Mouse (Mus musculus): ENCODE data around the gene Tcap. TPM values are rescaled to one million over a fixed set of nuclear protein-coding genes. Genes with fewer than 3 reads are reported as not detected.

Tcap gene
- polyA plus RNA-seq, 1 experiment from 2014 or later: 151 TPM

- Histone ChIP-seq H3K9me3 (replicated peaks; ENCODE audit: control insufficient read depth, low read length) (no peaks in the 10 kb centered on the region), H3K36me3 (ENCODE audit: control insufficient read depth, insufficient read depth, low read length) (no peaks in the 10 kb centered on the region), H3K27ac (ENCODE audit: low read depth, low read length) (no peak overlapping the region), H3K27me3 (ENCODE audit: control insufficient read depth, insufficient read depth, low read length) (no peaks in the 10 kb centered on the region), H3K9ac (ENCODE audit: low read depth, low read length) (no peak overlapping the region), H3K4me2 (no peak overlapping the region), H3K4me3 (ENCODE audit: low read depth, low read length) (no peak overlapping the region), H3K4me1 (ENCODE audit: control insufficient read depth, insufficient read depth, low read length) (peaks cover 20% of the 10 kb centered on the region)
- WGBS (ENCODE audit: insufficient replicate concordance): 79% methylated on average over 6 of the region's 6 CpGs
- ATAC-seq (replicated peaks; ENCODE audit: insufficient number of reproducible peaks, low FRiP score, low TSS enrichment): no peak
Observed at GRCm38 (mm10) chr11:98406621-98407020, 23.0 kb downstream of the Tcap start.

GRCm38 (mm10) chr11:98408872-98409271, 25.3 kb downstream of the Tcap start:
- ATAC-seq (replicated peaks; ENCODE audit: insufficient number of reproducible peaks, low FRiP score, low TSS enrichment): no peak
- Histone ChIP-seq H3K27me3 (ENCODE audit: control insufficient read depth, insufficient read depth, low read length) (no peaks in the 10 kb centered on the region), H3K4me1 (ENCODE audit: control insufficient read depth, insufficient read depth, low read length) (peaks cover 28% of the 10 kb centered on the region), H3K9me3 (replicated peaks; ENCODE audit: control insufficient read depth, low read length) (no peaks in the 10 kb centered on the region), H3K9ac (ENCODE audit: low read depth, low read length) (peak overlapping the region; percentile 54; the same call in 1 of the 2 replicates), H3K4me2 (peak overlapping the region; percentile 45), H3K36me3 (ENCODE audit: control insufficient read depth, insufficient read depth, low read length) (no peaks in the 10 kb centered on the region), H3K27ac (ENCODE audit: low read depth, low read length) (peak overlapping the region; percentile 73), H3K4me3 (ENCODE audit: low read depth, low read length) (peak overlapping the region; percentile 8; the same call in 1 of the 2 replicates)
- WGBS (ENCODE audit: insufficient replicate concordance): 53% methylated on average over 8 of the region's 8 CpGs

- WGBS (ENCODE audit: insufficient replicate concordance): 4% methylated on average over 10 of the region's 10 CpGs
- H3K36me3 ChIP-seq (ENCODE audit: control insufficient read depth, insufficient read depth, low read length): no peaks in the 10 kb centered on the region
- no peaks in the 10 kb centered on the region for H3K27me3 ChIP-seq (ENCODE audit: control insufficient read depth, insufficient read depth, low read length)
- H3K4me1 ChIP-seq (ENCODE audit: control insufficient read depth, insufficient read depth, low read length): peaks cover 33% of the 10 kb centered on the region
- H3K9me3 ChIP-seq (replicated peaks; ENCODE audit: control insufficient read depth, low read length): no peaks in the 10 kb centered on the region
- peak overlapping the region; percentile 8; the same call in 1 of the 2 replicates for H3K4me3 ChIP-seq (ENCODE audit: low read depth, low read length)
- H3K9ac ChIP-seq (ENCODE audit: low read depth, low read length): peak overlapping the region; percentile 54; the same call in 1 of the 2 replicates
- H3K4me2 ChIP-seq: peak overlapping the region; percentile 45
- ATAC-seq (replicated peaks; ENCODE audit: insufficient number of reproducible peaks, low FRiP score, low TSS enrichment): 0 out of 2 replicates have a peak, but pooled peaks have one; percentile 31
- H3K27ac ChIP-seq (ENCODE audit: low read depth, low read length): peak overlapping the region; percentile 73
Observed at GRCm38 (mm10) chr11:98409341-98409822, 25.8 kb downstream of the Tcap start.

GRCm38 (mm10) chr11:98412273-98412796, 28.7 kb downstream of the Tcap start, which contains the start of gene Erbb2:
Erbb2 (plus strand) TSS chr11:98412470.
- no peaks in the 10 kb centered on the region for H3K27me3 ChIP-seq (ENCODE audit: control insufficient read depth, insufficient read depth, low read length)
- no peaks in the 10 kb centered on the region for H3K36me3 ChIP-seq (ENCODE audit: control insufficient read depth, insufficient read depth, low read length)
- H3K27ac ChIP-seq (ENCODE audit: low read depth, low read length): peak within 1 kb of the TSS; percentile 97
- H3K9ac ChIP-seq (ENCODE audit: low read depth, low read length): peak within 1 kb of the TSS; percentile 97
- under 1% methylated on average over 32 of the region's 49 CpGs for WGBS (ENCODE audit: insufficient replicate concordance)
- no peaks in the 10 kb centered on the region for H3K9me3 ChIP-seq (replicated peaks; ENCODE audit: control insufficient read depth, low read length)
- H3K4me1 ChIP-seq (ENCODE audit: control insufficient read depth, insufficient read depth, low read length): peaks cover 52% of the 10 kb centered on the region
- ATAC-seq (replicated peaks; ENCODE audit: insufficient number of reproducible peaks, low FRiP score, low TSS enrichment): peak; percentile 69; the same call in 1 of the 2 replicates
- peak within 1 kb of the TSS; percentile 97 for H3K4me3 ChIP-seq (ENCODE audit: low read depth, low read length)
- H3K4me2 ChIP-seq: peak within 1 kb of the TSS; percentile 80

GRCm38 (mm10) chr11:98412797-98413301, 29.2 kb downstream of the Tcap start:
- Histone ChIP-seq H3K27me3 (ENCODE audit: control insufficient read depth, insufficient read depth, low read length) (no peaks in the 10 kb centered on the region), H3K4me2 (peak overlapping the region; percentile 80), H3K9ac (ENCODE audit: low read depth, low read length) (peak overlapping the region; percentile 97), H3K4me1 (ENCODE audit: control insufficient read depth, insufficient read depth, low read length) (peaks cover 56% of the 10 kb centered on the region), H3K9me3 (replicated peaks; ENCODE audit: control insufficient read depth, low read length) (no peaks in the 10 kb centered on the region), H3K36me3 (ENCODE audit: control insufficient read depth, insufficient read depth, low read length) (no peaks in the 10 kb centered on the region), H3K4me3 (ENCODE audit: low read depth, low read length) (peak overlapping the region; percentile 97), H3K27ac (ENCODE audit: low read depth, low read length) (peak overlapping the region; percentile 97)
- 0% methylated on average over 39 of the region's 40 CpGs for WGBS (ENCODE audit: insufficient replicate concordance)
- 0 out of 2 replicates have a peak, but pooled peaks have one; percentile 6 for ATAC-seq (replicated peaks; ENCODE audit: insufficient number of reproducible peaks, low FRiP score, low TSS enrichment)

- Histone ChIP-seq H3K4me1 (ENCODE audit: control insufficient read depth, insufficient read depth, low read length) (peaks cover 63% of the 10 kb centered on the region), H3K27ac (ENCODE audit: low read depth, low read length) (no peak overlapping the region; the same call in 1 of the 2 replicates), H3K36me3 (ENCODE audit: control insufficient read depth, insufficient read depth, low read length) (no peaks in the 10 kb centered on the region), H3K9me3 (replicated peaks; ENCODE audit: control insufficient read depth, low read length) (no peaks in the 10 kb centered on the region), H3K4me2 (peak overlapping the region; percentile 80), H3K27me3 (ENCODE audit: control insufficient read depth, insufficient read depth, low read length) (no peaks in the 10 kb centered on the region), H3K9ac (ENCODE audit: low read depth, low read length) (peak overlapping the region; percentile 97), H3K4me3 (ENCODE audit: low read depth, low read length) (peak overlapping the region; percentile 97)
- no peak for ATAC-seq (replicated peaks; ENCODE audit: insufficient number of reproducible peaks, low FRiP score, low TSS enrichment)
- 16% methylated on average over 7 of the region's 7 CpGs for WGBS (ENCODE audit: insufficient replicate concordance)
Observed at GRCm38 (mm10) chr11:98413731-98414130, 30.1 kb downstream of the Tcap start.

GRCm38 (mm10) chr11:98414162-98414561, 30.6 kb downstream of the Tcap start:
- H3K27ac ChIP-seq (ENCODE audit: low read depth, low read length): no peak overlapping the region
- H3K4me3 ChIP-seq (ENCODE audit: low read depth, low read length): peak overlapping the region; percentile 97
- H3K36me3 ChIP-seq (ENCODE audit: control insufficient read depth, insufficient read depth, low read length): no peaks in the 10 kb centered on the region
- peak overlapping the region; percentile 80 for H3K4me2 ChIP-seq
- no peaks in the 10 kb centered on the region for H3K9me3 ChIP-seq (replicated peaks; ENCODE audit: control insufficient read depth, low read length)
- H3K27me3 ChIP-seq (ENCODE audit: control insufficient read depth, insufficient read depth, low read length): no peaks in the 10 kb centered on the region
- 36% methylated on average over 2 of the region's 2 CpGs for WGBS (ENCODE audit: insufficient replicate concordance)
- peak overlapping the region; percentile 97 for H3K9ac ChIP-seq (ENCODE audit: low read depth, low read length)
- ATAC-seq (replicated peaks; ENCODE audit: insufficient number of reproducible peaks, low FRiP score, low TSS enrichment): no peak
- H3K4me1 ChIP-seq (ENCODE audit: control insufficient read depth, insufficient read depth, low read length): peaks cover 63% of the 10 kb centered on the region

DNA sequence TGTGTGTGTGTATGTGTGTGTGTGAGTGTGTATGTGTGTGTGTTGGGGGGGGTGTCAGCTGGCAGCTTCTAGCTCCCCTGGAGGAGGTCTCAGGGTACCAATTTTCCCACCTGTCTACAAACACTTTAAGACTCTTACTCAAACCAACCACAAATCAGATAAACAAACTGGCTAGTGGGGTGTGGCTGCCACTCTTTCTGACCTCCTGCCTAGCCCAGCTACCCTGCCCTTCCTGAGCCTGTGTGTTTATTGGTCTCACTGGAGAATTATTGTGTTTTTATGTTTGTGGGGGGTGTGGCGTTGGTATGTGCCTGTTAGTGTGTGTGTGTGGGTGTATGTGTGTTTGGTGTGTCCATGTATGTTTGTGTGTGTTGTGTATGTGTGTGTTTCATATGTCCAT, 33.5 kb downstream of the Tcap start:
- 79% methylated on average over 1 of the region's 1 CpGs for WGBS (ENCODE audit: insufficient replicate concordance)
- no peak overlapping the region for H3K4me2 ChIP-seq
- H3K27me3 ChIP-seq (ENCODE audit: control insufficient read depth, insufficient read depth, low read length): no peaks in the 10 kb centered on the region
- no peak for ATAC-seq (replicated peaks; ENCODE audit: insufficient number of reproducible peaks, low FRiP score, low TSS enrichment)
- H3K4me1 ChIP-seq (ENCODE audit: control insufficient read depth, insufficient read depth, low read length): peaks cover 51% of the 10 kb centered on the region
- H3K9ac ChIP-seq (ENCODE audit: low read depth, low read length): no peak overlapping the region
- no peak overlapping the region for H3K27ac ChIP-seq (ENCODE audit: low read depth, low read length)
- H3K4me3 ChIP-seq (ENCODE audit: low read depth, low read length): no peak overlapping the region
- no peaks in the 10 kb centered on the region for H3K9me3 ChIP-seq (replicated peaks; ENCODE audit: control insufficient read depth, low read length)
- peaks cover 5% of the 10 kb centered on the region for H3K36me3 ChIP-seq (ENCODE audit: control insufficient read depth, insufficient read depth, low read length)
